Mouse (Mus musculus) monocyte, adult 2 months (primary cell): ENCODE results near the gene Crebbp.
"Not testable (repeated sequence)": the region's sequence is repeated elsewhere in the genome, so short reads cannot be mapped to it uniquely, and the experiment has no call there.

Experiments used
- DNase-seq, 2 experiments: peaks; one replicate each; pipeline ENCODE4 v3.0.0; 2022; ENCODE audit warnings: low spot score in 2 of 2, low read depth in 1 of 2

Gene Crebbp

DNA sequence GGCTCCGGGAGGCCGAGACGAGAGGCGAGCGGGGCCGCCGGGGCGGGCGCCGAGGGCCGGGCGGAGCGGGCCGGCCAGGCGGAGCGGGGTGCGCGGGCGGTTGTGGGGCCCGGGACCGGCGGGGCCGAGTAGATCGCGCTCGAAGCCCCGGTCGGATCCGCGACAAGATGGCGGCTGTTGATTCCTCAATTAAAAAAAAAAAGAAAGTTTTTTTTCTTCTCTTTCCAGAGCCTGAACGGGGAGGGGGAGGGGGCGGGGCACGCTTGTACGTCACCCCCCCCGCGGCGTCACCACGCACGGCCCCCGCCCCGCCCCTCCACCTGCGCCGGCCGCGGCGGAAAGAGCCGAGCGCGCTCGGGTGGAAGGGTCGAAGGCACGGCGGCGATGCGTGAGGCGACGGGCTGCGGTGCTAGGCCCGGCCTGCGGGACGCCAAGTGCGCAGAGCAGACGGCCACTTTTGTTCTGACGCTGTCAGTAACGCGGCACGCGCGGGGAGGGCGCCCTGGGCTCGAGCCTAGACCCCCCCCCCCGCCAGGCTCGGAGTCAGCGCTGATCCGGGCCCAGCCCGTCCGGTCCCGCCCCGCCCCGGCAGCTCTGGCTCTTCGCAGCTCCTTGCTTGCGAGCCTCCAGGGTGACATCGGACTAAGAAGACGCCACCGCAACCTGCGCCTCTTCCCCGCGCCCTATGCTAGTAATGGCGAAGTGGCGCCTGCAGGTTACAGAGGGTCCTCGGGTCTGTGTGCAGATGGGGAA lies at the start of gene Crebbp:
Crebbp (minus strand) TSS at position 199 of the 753 bp plus-strand sequence.
- peak; percentile 44 to 80 for DNase-seq

DNA sequence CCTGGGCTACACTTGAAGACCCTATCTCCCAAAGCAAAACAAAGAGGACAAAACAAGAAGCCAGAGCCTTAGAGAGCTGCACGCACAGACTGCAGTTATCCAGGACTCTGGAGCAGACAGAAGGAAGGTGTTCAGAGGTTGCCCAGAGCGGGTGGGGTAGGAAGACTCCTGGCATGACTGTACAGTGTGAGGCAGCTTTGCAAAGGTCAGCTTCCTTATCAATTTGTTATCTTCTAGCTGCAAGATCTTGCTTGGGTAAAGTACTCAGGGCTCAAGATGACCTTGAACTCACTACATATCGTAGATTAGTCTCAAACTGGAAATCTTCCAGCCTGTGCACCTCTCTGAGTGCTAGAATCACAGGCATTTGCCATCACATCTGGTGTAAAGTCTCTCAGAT lies 49.7 kb upstream of the Crebbp start:
- no peak for DNase-seq

DNA sequence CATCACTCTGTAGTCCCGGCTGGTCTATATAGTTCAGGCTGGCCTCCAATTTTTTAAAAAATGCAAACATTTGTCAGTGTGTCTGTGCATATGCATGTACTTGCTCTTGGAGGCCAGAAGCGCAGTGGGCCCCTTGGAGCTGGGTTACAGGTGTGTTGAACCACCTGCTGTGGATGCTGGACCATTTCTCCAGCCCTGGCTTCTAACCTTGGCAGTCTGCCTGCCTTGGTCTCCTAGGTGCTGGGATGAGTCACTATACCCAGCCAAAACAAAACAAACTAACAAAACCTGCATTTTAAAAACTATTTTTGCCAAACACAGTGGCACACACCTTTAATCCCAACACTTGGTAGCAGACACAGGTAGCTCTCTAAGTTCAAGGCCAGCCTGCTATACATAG lies 43.7 kb upstream of the Crebbp start:
- no peak for DNase-seq

DNA sequence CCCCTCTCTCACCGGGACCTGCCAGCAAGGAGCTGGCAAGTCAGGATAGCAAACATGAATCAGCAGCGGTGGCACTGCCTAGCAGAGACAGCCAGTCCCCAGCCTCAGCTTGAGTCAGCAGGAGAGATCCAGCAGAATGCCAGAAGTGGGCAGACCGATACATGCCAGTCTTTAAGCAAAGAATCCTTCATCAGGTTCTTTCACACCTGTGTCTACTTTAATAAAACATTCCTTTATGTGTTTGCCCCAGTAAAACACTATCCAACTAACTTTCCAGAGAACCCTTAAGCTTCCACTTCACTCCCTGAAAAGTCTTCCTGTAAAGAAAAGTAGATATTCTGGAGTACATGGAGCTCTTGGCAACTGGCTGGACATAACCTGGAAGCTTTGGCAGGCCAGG lies 35.0 kb upstream of the Crebbp start:
- no peak for DNase-seq

DNA sequence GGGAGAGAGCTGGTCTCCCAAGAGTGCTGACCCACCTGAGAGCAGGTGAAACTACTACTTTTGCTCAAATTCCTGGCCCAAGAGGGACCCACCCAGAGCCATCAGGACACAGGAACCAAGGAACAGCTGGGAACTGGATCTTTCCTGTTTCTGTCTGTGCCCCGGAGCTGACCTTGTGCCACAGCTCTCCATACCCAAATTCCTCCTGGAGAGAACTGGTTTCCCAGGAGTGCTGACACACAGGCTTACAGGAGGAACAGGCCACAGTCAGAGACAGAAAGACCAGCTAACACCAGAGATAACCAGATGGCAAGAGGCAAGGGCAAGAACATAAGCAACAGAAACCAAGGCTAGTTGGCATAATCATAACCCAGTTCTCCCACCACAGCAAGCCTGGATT lies 31.4 kb upstream of the Crebbp start:
- DNase-seq, result not testable (repeated sequence)

DNA sequence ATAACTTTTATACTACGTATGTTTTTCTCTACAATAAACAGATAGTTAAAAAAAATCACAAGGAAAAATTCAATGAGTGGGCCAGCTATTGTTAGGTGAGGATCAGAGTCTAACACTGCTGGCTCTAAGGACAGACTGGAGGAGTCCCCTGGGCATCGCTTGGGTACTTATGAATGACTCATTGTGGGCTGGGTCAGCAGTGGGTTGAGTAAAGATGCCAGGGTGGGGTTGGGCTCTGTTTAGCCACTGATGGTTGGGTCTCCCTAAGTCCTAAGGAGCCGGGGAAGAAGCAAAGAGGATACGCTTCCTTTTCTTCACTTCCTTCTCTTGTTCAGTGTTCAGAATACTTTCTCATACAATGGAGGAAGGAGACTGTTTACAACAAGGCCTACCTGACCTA lies 22.3 kb upstream of the Crebbp start:
- DNase-seq, result no peak

DNA sequence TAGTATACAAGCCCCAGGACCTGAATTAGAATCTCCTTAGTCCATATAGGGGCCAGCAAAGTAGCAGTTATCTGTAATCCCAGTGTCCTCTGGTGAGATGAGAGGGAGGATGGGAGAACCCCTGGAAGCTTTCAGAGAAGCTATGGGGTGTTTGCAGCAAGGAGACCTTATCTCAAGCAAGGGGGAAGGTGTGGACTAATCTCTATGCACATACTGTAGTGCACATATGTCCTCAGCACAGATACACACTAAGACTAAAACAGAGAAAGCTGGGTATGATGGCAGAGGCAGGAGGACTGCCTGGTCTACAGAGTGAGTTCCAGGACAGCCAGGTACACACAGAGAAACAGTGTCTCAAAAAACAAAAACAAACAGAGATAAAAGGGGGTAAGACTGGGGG lies 21.8 kb upstream of the Crebbp start:
- no peak for DNase-seq

DNA sequence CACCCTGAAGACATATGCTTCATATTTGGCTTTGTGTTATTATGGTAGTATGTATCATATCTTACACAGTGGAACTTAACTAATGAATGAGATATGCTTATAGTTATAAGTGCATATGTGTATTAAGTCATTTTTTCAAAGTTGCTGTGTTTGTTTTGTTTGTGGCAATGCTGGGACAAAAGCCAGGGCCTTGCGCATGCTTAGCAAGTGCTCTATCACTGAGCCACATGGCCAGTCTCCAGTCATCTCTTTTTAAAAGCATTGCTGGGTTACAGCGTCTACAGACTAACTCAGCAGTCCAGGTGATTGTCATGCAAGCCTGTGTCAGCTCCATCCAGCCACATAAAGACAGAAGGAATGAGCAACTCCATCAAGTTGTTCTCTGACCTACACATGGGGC lies 12.0 kb upstream of the Crebbp start:
- no peak for DNase-seq

DNA sequence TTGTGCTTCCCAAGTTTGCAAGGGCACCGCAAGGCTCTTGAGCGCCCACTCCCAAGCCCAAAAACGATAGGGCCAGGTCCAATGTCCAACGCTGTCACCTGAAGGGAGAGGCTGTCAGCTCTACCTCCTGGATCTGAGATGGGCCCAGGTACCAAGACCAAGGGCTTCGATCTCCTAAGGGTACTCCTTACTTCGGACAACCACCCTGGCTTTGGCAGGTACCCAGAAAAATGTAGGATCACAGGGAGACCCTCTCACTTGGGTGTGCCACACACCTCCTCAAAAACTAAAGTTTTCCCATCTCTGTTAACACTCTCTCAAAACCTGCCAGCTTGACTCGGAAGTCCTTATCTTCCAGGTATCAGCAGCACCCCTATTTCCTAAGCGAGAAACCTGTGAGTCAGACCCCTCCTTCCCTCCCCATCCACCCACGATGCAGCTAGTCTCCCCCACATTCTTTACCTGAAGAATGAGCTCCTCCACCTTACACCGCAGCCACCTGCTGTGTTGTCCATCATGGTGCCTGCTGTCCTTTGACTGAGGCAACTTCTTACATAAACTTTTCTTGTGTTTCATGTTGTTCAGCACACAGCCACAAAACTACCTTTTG lies 939 bp upstream of the Crebbp start:
- no peak for DNase-seq

DNA sequence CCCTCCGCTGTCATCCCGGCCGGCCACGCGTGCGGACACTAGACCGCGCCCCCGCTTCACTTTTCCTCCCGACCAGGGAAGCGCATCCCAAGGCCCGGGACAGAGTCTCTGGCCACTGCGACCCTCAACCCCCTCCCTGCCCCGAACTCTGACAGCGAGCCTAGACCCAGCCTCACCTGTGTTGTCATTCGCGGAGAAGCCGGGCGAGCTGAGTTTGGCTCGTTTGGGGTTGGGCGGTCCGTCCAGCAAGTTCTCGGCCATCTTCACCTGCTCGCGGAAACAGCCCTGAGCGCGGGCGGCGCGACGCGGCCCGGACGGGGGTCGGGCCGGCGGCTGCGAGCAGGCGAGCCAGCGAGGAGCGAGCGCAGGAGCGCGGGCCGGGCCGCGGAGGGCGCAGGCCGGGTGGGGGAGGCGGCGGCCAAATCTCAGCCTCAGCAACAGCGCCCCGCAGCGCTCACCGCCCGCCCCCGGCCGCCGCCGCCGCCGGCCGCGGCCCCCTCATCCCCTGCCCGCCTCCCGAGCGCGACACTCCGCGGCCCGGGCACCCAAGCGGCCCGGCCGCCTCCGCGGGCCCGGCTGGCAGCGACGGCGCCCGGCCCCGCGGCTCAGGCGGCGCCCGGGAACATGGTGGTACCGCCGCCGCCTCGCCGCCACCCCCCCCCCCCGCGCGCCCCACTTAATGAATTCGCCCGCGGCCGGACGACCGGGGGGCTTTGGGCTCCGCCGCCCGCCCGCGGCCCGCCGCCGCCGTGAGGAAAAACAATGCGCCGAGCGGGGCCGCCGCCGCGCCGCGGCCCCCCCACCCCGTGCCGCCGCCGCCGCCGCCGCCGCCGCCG lies 616 bp downstream of the Crebbp start:
- DNase-seq, result peak in 1 of 2 experiments; percentile 37

DNA sequence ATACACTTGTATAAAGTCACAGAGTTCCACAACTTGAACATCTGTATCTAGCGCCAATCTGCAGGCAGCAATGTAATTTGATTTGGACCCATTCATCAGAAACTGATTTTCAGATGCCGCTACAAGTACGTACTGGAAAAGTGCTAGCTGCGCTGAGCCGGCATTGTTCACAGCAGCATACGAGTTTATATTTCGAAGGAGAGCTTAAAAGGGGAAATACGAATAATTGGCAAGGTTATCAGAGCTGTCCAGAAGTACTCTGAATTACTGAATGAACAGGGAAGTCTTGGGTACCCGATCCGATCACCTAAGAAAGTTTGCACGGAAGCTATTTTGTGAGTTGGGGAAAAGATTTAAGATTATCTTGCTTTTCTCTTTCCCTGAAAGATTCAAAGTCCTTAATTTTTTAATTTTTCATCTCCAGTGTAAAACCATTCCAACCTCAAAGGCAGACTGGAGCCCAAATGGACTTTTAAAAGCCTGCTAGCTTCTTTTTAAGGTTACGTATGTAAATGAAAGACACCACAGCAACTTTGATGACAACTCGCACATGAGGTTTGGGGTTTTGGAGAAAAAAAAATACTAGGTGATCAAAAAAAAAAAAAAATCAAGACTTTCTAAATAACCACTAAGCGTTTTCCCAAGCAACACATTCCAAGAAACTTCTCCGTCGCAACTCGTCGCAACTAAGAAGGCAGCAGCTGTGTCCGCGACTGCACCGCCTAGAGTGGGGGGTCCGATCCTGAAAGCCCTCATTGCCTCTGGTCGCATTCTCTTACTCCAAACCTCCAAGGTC lies 1.4 kb downstream of the Crebbp start:
- DNase-seq, result no peak

DNA sequence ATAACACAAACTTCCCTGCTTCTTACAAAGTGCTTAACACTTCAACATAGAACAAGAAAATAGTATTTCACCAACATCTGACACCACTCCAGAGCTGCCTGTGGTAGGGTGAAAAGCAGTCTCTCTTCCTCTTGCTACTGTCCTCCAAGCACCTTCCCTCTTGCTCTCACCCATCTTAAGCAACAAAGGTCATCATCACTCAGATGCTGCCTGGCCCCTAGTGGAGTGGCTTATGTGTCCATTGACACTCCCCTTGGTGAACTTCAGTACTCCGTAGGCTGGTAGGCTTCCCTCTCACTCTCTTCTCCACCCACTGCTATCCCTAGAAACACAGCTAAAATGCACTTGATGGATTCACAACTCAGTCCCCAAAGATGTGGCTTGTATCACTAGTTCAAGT lies 3.5 kb downstream of the Crebbp start:
- peak in 1 of 2 experiments; percentile 11 for DNase-seq

DNA sequence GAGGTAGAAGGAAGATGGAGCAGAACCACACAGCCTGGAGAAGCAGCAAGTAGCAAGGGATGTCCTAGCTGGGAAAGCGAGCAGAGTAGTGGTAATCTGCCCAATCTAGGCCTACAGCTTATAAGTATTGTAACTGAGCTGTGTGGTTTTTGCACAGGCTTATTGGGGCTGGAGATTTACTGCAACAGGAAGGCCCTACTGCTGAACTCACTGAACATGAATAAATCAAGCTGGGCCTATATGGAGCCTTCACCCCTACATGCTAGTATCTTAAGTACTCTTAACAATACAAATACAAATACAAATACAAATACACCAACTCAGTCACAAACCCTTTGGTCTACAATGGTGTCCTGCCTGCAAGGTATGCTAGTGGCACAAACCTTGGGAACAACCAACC lies 10.2 kb downstream of the Crebbp start:
- no peak for DNase-seq

DNA sequence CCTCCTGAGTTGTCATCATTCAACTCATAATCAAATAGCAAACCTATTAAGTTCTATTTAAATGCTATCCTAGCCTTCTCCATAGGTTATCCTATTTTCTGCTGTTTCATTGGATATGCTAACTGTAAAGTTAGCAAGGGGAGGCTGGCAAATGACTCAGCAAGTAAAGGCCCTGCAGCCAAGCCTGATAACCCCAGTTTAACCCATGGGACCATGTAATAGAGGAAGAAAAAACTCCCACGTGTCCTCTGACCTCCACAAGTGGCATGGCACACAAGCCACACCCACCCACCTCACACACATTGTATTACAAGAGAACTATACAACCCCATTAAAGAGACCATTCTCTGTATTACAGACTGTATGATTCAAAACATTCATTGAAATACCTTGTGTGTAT lies 13.8 kb downstream of the Crebbp start:
- no peak for DNase-seq

DNA sequence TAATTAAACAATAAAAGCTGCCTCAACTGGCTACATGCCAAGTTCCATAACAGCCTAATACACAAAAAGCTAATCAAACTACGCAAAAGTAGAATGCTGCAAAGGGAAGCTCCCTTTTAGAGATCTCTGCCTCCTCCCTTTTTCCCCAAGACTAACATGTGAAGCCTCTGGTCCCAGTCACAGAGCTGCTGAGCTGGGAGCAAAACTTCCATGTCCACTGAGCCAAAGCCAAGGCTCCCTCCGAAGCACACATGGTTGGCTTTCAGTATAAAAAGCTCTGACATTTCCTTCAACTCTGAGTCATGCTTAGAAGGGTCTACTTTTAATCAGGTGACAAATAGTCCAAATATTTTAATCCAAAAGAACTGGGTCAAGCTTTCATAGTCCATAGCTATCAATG lies 14.2 kb downstream of the Crebbp start:
- no peak for DNase-seq

DNA sequence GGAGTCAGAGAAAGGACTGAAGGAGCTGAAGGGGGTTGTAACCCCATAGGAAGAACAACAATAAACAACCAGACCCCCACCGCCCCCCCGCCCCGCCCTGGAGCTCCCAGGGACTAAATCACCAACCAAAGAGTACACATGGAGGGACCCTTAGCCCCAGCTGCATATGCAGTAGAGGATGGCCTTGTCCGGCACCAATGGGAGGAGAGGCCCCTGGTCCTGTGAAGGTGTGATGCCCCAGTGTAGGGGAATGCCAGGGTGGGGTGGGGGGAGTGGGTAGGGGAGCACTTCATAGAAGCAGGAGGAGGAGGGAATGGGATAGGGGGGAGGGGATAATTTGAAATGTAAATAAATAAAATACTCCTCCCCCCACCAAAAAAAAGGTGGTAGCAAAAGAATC lies 15.8 kb downstream of the Crebbp start:
- no peak for DNase-seq

DNA sequence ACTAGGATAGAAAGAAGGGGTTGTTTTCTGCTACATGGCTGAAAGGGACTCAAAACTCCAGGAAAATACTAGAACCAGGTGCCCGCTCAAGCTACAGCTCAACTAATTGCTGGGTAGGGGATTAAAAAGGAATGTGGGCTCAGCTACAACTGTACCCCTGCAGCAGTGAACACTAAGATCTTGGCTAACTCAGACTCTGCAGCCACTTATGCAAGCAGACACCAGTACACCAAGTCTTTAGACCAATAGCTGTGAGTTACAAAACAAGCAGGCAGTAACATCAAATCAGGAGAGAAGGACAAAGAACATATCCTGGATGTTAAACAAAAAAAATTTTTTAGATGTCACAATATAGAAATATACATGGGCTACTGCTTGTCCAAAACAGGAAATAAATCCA lies 23.6 kb downstream of the Crebbp start:
- no peak for DNase-seq

DNA sequence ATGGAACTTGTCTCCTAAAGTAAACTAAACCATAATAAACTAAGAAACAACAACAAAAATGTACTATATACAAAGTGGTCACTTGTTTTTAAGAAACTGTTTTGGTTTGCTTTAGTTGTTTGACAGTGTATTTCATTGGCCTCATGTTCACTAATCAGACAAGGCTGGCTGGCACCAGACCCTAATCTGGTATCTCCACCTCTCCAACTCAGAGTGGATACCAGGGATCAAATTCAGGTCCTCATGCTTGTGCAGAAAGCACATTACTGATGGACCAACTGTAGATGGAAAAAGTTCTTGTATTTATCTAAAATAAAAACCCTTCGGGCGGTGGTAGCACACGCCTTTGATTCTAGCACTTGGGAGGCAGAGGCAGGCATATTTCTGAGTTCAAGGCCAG lies 38.7 kb downstream of the Crebbp start:
- DNase-seq, result no peak

DNA sequence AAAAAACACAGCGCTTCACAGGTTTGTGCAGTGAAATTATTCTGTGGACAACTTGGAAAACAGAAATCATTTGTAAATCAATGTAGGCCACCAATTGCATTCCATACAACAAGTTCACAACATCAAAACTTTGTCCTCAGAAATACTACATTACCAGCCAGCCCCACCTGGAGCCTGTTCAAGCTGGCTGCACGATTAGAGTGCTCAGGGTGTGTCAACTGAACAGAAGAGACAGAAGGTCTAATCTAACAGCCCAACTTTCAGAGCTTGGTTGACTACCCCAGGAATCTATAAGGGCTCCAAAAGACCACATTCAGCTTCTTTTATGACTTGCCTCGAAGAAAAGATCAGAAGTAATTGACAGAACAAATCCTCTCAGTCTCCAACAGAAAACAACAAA lies 44.3 kb downstream of the Crebbp start:
- no peak for DNase-seq

DNA sequence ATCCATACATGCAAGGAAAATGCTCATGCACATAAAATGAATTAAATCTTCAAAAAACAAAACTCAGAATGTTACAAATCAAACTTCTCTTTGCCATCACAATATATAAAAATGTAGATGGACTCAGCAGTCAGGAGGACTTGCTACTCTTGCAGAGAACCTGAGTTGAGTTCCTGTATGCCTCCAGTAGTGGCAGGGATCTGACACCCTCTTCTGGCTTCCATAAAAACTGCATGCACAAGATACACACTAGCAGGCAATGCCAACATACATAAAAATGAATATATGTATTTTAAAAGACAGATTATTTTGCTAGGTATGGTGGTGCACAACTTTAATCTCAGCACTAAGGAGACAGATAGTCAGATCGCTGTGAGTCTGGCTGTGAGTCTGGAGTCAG lies 45.3 kb downstream of the Crebbp start:
- no peak for DNase-seq

DNA sequence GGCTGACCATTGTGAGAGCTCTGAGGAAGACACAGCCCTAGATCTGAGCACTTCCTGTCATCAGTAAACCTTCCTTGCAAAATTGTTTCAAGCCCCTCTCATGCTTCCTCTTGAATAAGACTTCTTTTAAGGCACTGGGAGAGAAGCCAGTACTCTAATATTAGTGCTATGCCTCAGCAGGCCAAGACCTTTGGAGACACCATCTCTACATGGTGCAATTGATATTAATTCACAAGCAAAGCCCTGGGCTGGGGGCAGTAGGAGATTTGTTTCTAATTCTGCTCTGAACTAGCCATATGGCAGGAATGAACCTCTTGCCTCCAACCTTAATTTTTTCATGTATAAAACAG lies 52.9 kb downstream of the Crebbp start:
- DNase-seq, result no peak
